Comparison of ENCODE assay signal across 14 mouse cellular contexts in the genomic region with DNA sequence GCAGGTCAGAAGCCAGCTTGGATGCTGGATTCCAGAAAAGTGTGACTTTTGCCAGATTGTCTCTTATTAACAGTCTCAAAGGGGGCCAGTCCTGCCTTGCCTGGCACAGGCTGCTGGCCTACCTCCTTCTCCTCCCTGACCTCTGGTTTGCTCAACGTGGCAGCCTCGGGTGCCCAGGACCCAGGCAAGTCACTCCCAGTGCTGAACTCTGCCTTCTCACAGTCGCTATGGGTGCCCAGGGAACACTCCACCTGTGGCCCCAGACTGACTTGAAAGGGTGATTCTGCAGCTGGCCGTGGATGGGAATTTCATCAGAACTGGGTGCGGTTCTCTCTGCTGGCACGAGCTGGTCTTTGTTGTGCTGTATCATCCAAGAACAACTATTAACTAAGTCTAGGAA.
DNase-seq lines count a peak whose midpoint lies in the region; ATAC-seq and TF ChIP-seq lines count a peak whose summit lies in the region.
"Had no signal": no experiment of that assay in that cellular context is flagged by ENCODE, and none has a peak within 500 bp of the region (broad histone marks: within the 10 kb centered on the region; RNA-seq: fewer than 3 reads in every experiment).

No protein-coding gene starts in this region.

- WGBS in heart, embryonic 10.5 days: 86% methylated on average over 6 of the region's 6 CpGs
- 63% methylated on average over 6 of the region's 6 CpGs for WGBS in kidney, postnatal 0 days

- H3K9ac ChIP-seq in kidney, postnatal 0 days (ENCODE audit: low read depth, low read length): no peak overlapping the region
- H3K9ac ChIP-seq: hindbrain, embryonic 14.5 days; limb, embryonic 13.5 days had no signal

- no peak for TF ChIP-seq CTCF in kidney, postnatal 0 days (IDR thresholded peaks at IDR 0.05; ENCODE audit: low read depth)

- ATAC-seq in kidney, postnatal 0 days (replicated peaks; ENCODE audit: low FRiP score, low read depth): 0 out of 2 replicates have a peak, but pooled peaks have one; percentile 33

- no peaks in the 10 kb centered on the region for H3K27me3 ChIP-seq in heart, embryonic 10.5 days (ENCODE audit: insufficient read depth, poor library complexity, severe bottlenecking)
- H3K27me3 ChIP-seq in kidney, postnatal 0 days (ENCODE audit: insufficient read depth, low read length): no peaks in the 10 kb centered on the region
- H3K27me3 ChIP-seq: CH12.LX; limb, embryonic 13.5 days had no signal

- H3K36me3 ChIP-seq in heart, embryonic 10.5 days: no peaks in the 10 kb centered on the region
- H3K36me3 ChIP-seq in kidney, postnatal 0 days (ENCODE audit: insufficient read depth, low read length): no peaks in the 10 kb centered on the region
- H3K36me3 ChIP-seq: limb, embryonic 13.5 days had no signal

- no peak overlapping the region for H3K27ac ChIP-seq in heart, embryonic 10.5 days
- H3K27ac ChIP-seq in kidney, postnatal 0 days: peak overlapping the region; percentile 72
- H3K27ac ChIP-seq: hindbrain, embryonic 14.5 days; limb, embryonic 13.5 days; macrophage had no signal

- peak; percentile 42 to 50 for DNase-seq in heart, adult 18-20 months
- no peak for DNase-seq in heart, embryonic 10.5 days (ENCODE audit: low spot score)
- DNase-seq in 3134 (ENCODE audit: extremely low read depth, insufficient read length, low spot score): peak; percentile 68
- peak; percentile 58 for DNase-seq in adipocyte (ENCODE audit: low spot score)
- no peak for DNase-seq in kidney, postnatal 0 days (ENCODE audit: low spot score)
- DNase-seq in layer of hippocampus, postnatal 14 days (ENCODE audit: low spot score in 2 of 2): no peak
- DNase-seq in right cerebral cortex, postnatal 36 days (ENCODE audit: low spot score in 2 of 2): no peak
- DNase-seq in frontal cortex, adult 2 months (ENCODE audit: extremely low spot score in 1 of 2, low spot score in 1 of 2): no peak
- DNase-seq: layer of hippocampus, adult 9-11 months; thymus, adult 18-20 months had no signal

- no peak overlapping the region for H3K4me3 ChIP-seq in heart, embryonic 10.5 days
- H3K4me3 ChIP-seq in kidney, postnatal 0 days (replicated peaks; ENCODE audit: low read depth, low read length): no peak overlapping the region
- H3K4me3 ChIP-seq: limb, embryonic 13.5 days had no signal

- no peaks in the 10 kb centered on the region for H3K9me3 ChIP-seq in heart, embryonic 10.5 days
- no peaks in the 10 kb centered on the region for H3K9me3 ChIP-seq in kidney, postnatal 0 days (replicated peaks; ENCODE audit: low read length)
- H3K9me3 ChIP-seq: limb, embryonic 13.5 days had no signal

- H3K4me1 ChIP-seq in heart, embryonic 10.5 days: peaks cover 41% of the 10 kb centered on the region
- H3K4me1 ChIP-seq in kidney, postnatal 0 days (replicated peaks; ENCODE audit: insufficient read depth, low read length): peaks cover 13% of the 10 kb centered on the region; the same call in 1 of the 2 replicates

- no peak overlapping the region for H3K4me2 ChIP-seq in kidney, postnatal 0 days (ENCODE audit: low read length)
- H3K4me2 ChIP-seq: hindbrain, embryonic 14.5 days; limb, embryonic 13.5 days had no signal

Comparison
In these comparisons a context has a peak if more than half of its experiments do, and no peak if none do; other contexts are left out.
1. DNase-seq: peak in heart, adult 18-20 months (2 of 2), 3134 (single experiment) and adipocyte (single experiment); none in heart, embryonic 10.5 days (single experiment), kidney, postnatal 0 days (single experiment), layer of hippocampus, postnatal 14 days (0 of 2), right cerebral cortex, postnatal 36 days (0 of 2) and frontal cortex, adult 2 months (0 of 2).